Mouse (Mus musculus) colon, adult 2 months (tissue): ENCODE data around the gene Zwint. TPM values are rescaled to one million over a fixed set of nuclear protein-coding genes. Genes with fewer than 3 reads are reported as not detected.

Experiments used
- polyA plus RNA-seq: library from polyadenylated mRNA; depleted of rRNA; stranded (reverse); fragments of >200 nt; gene quantifications from 2 replicates; pipeline ENCODE4 v1.2.3, GENCODE M21; 2012; rRNA removed

Zwint gene
- polyA plus RNA-seq, result 13.1 and 15.6 TPM in 2 replicates

GRCm38 (mm10) chr10:72654270-72655016, at the start of gene Zwint:
Zwint (plus strand) TSS chr10:72654845.

